Mouse (Mus musculus): ENCODE data around the gene Nceh1.

- TF ChIP-seq POLR2A (IDR thresholded peaks at IDR 0.05; ENCODE audit: borderline replicate concordance, low read depth, low read length) (no peak), CTCF (IDR thresholded peaks at IDR 0.05; ENCODE audit: low read depth, low read length) (no peak)
These were observed 97.5 kb downstream of the Nceh1 start for GRCm38 (mm10) chr3:27280280-27280749.

Data from bone marrow macrophage, adult 2 months (primary cell).